Mouse (Mus musculus) erythroblast, embryonic 14.5 days (primary cell): Measurements from ENCODE around the gene S100a1.

ENCODE experiments used
- GATA1 ChIP-seq: IDR thresholded peaks from 2 replicates; pipeline ENCODE4 v1.6.1; 2012; ENCODE audit warnings: low read length, inconsistent platforms, mixed read lengths
- TAL1 ChIP-seq: IDR thresholded peaks from 3 replicates; pipeline ENCODE4 v1.6.1; 2012; ENCODE audit warnings: low read length, inconsistent platforms, mixed read lengths

GRCm38 (mm10) chr3:90535446-90535845 is 21.3 kb upstream of the S100a1 start:
- TF ChIP-seq GATA1 (no peak), TAL1 (no peak)
